Mouse (Mus musculus): ENCODE results near the gene Kndc1.

Gene Kndc1

DNA sequence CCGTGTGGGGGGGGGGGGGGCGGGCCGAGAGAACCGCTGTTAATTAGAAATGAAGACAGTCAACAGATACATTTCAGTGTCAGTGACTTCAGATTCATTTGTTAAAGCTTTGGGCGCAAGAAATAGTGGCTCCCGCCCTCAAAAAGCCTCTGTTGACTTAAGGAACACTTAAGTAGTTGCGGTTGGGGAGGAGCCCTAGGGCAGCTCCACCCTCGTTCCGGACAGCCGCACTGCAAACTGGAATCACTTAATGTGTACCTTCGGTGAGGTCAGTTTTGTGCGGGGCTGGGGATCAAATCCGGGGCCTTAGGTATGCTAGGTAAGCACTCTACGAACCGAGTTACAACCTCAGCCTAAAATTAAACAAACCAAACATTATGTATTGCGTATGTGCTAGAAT, 56.6 kb downstream of the Kndc1 start:
- no peak for DNase-seq (ENCODE audit: extremely low spot score, low spot score)

DNA sequence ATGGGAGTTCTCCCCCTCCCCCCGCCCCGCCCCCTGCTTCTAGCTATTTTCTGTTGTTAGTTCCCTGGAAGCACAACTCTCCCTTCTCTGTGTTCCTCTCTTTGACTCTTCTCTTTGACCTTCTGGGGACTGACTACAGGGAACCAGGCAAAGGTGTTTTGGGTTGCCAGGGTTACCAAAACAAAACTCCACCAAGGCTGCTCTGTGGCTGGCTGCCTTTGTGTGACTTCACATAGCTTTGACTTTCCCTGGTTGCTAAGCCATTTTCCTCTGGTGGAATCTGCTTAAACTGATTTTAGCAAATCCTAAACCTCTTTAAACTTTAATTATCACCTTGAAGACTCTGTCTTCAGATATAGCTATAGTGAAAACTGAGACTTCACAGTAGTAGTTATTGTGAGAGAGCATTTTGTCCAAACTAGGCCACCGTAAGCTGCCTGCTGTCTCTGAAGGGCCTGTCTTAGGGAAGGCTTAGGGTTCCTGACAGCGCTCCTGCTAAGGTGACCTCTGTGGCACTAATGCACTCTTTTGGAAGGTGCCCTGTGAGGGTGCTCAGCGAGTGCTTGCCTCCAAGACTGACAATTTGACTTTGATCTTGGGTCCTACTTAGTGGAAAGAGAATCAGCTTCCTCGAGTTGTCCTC, 57.6 kb downstream of the Kndc1 start:
- no peak for DNase-seq (ENCODE audit: extremely low spot score, low spot score)

- DNase-seq (ENCODE audit: extremely low spot score, low spot score): no peak
Measured at GRCm38 (mm10) chr7:139955505-139955904, 61.0 kb downstream of the Kndc1 start.

DNA sequence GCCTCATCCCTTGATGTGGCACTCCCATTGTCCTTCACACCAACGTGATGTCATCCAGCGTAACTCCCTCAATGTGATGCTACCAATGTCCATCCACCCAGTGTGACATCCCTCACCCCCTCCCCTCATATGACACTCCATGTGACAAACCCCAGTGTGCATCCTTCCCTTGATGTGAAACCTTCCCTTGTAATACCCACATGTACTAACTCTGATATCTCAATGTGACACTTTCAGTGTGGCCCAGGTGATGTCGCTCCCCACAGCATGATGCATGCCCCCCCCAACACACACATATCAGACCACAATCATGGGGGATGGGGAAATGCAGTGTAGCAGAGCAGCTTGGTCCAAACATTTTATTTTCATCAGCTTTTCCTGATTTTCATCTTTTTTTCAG, 62.2 kb downstream of the Kndc1 start:
- no peak for DNase-seq (ENCODE audit: extremely low spot score, low spot score)

DNA sequence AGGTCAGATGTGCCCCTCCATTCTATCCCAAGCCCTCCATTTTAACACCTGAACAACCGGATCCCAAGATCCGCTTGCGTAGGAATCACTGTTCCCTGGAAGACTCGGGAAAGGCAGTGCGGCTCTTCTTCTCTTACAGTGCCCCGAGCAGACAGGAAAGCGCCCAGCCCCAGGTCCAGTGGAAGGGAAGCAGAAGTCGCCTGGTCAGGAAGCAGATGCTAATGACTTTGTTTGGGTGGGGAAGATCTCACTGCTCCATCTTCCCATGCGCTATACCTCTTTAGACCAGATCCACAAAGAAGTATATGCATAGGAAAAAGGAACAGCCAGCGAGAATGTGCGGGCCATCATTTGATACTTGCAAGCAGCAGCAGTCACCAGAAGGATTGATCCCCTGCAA, 62.9 kb downstream of the Kndc1 start:
- no peak for DNase-seq (ENCODE audit: extremely low spot score, low spot score)

DNA sequence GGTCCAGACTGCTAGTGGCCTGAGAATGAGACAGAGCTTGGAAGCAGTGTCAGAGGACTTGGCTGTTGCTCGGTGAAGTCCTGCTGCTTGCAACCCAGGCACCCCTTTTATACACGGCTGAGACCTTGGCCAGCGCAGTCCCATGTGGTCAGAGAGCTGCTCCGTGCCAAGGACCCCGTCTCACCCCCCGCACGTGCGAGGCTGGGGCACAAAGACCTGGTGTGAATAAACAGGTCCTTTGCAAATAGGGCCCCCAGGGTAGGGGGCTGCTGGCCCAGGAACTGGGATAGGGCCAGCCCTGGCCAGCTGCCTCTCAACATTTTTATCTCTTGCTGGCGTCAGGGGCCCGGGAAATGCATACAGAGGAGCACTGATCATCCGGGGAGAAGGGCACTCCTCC, 63.5 kb downstream of the Kndc1 start:
- DNase-seq (ENCODE audit: extremely low spot score, low spot score): no peak

GRCm38 (mm10) chr7:139961141-139961540, 66.6 kb downstream of the Kndc1 start:
- DNase-seq (ENCODE audit: extremely low spot score, low spot score): no peak

DNA sequence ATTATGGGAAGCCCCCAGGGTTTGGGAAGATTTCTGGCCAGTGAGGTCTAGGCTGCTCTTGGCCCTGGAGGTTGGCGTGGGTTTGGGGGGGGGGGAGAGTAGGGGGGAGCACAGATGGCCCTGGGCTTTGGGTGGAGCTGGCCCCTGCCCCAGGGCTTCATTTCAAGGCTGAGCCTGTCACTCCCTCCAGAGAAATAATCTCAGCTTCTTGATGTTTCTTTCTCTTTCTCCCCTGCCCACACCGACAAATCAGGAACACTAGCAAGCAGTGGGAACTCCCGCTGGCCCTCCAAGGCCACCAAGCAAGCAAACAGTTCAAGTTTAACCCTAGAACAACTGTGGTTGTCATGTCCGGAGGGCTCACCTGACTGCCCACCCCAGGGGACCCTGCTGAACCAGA, 69.3 kb downstream of the Kndc1 start:
- no peak for DNase-seq (ENCODE audit: extremely low spot score, low spot score)

GRCm38 (mm10) chr7:139967175-139967574, 72.7 kb downstream of the Kndc1 start:
- DNase-seq (ENCODE audit: extremely low spot score, low spot score): no peak

GRCm38 (mm10) chr7:139968428-139968827, 73.9 kb downstream of the Kndc1 start:
- DNase-seq (ENCODE audit: extremely low spot score, low spot score): no peak

DNA sequence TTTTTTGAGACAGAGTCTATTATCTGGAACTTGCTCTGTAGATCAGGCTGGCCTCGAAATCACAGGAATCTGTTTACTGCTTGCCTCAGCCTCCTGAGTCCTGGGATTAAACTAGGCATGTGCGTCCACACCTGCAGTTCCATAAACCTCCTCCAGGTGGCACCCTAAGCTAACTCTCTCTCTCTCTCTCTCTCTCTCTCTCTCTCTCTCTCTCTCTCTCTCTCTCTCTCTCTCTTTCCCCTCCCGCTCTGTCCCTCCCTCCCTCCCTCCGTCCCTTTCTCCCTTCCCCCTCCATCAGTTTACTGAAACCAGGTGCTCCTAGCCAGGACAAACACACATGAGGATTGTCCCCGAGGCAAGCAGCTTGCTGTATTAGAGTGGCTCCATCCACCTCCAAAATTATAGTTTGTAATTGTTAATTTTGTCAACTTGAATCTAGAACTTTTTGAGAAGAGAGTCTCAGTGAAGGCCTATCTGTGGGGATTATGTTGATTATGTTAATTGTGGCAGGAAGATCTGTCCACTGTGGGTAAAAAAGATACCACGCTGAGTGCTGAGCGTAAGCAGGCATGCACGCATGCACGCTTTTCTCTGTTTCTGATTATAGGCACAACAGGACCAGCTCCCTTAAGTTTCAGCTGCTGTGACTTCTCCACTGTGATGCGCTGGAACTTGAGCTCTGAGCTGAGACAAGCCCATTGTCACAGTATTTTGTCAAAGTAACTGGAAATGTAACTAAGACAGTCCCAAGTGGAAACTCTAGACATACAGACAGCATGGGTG, 75.0 kb downstream of the Kndc1 start:
- DNase-seq (ENCODE audit: extremely low spot score, low spot score): peak; percentile 79

DNA sequence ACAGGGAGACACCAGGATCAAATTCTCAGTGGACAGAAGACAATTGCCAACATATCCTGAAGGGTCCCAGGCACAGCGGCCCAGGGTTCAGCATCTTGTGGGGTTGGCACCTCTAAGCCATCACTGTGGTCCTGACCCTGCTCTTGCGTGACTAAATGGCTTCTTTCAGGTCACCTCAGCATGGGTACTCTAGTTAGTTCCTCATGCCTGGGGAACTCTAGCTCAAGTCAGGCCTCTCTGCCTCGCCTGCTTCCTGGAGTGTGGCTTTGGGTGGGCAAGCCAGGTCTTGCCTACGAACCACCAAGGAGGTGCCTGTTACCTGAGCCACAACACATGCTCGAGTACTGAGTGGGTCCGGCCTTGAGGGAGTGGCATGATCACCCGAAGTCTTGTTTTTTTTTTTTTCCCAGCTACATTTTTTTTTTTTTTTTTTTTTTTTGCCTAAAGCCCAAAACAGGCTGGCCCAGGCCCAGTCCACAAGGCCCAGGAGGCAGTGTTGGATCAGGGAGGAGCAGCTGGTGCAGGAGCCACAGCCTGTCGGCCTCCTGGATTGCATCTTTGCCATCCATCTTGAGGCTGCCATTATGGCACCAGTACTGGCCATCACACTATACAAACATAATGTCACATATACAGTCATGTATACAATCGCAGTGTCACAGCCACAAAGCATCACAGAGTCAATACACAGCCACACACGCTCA, 75.9 kb downstream of the Kndc1 start:
- no peak for DNase-seq (ENCODE audit: extremely low spot score, low spot score)

DNA sequence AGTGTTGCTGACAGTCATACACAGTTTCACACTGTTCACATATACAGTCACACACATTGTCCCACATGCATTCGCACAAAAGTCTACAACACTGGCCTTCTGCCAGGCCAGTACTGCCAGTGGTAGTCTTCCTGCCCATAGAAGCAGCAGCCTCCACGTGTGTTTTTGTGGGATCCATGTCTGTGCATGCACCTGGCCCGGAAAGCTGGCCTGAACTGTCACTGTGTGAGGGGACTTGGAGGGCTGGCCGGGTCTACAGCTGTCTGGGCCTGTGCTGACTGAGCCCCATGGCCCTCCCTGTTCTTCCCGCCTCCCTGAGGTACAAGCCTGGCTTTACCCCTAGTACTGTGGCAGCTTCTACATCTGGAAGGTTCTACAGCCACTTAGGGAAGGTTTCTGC, 76.5 kb downstream of the Kndc1 start:
- no peak for DNase-seq (ENCODE audit: extremely low spot score, low spot score)

GRCm38 (mm10) chr7:139971436-139971835, 76.9 kb downstream of the Kndc1 start:
- DNase-seq (ENCODE audit: extremely low spot score, low spot score): no peak

DNA sequence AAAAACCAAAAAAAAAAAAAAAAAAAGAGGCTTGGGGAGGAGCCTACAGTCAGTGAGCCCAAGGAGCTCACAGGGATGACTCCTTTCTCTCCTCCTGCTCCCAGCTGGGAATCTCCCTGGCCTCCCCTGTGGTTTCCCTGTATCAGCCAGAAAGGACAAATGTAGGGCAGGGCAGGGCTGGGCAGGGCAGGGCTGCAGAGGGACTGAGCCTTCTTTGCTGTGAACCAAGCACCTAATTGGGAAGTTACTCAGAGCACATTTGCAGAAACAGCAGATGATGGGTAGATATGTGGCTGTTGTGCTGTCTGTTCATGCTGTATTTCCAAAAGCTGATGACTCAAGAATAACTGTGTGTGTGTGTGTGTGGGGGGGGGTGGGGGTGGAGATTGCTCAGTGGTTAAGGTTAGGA, 78.4 kb downstream of the Kndc1 start:
- no peak for DNase-seq (ENCODE audit: extremely low spot score, low spot score)

DNA sequence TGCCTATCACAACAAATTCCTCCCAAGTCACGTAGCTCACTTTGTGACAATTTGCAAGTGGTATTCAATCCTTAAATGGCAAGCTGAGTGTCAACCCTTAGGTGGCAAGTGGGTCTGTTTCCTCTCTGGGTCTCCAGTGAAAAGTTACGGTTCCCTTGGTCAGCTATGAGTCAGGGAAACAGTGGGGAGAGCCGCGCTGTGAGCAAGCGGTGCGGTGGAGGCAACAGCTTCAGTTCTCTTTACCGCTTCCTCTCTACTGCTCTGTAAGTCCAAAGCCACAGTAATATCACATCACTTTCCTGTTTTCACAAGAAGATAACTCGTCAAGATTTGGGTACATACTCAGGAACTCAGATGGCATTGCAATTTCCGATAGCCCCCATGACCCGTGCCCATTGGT, 79.8 kb downstream of the Kndc1 start:
- DNase-seq (ENCODE audit: extremely low spot score, low spot score): no peak

DNA sequence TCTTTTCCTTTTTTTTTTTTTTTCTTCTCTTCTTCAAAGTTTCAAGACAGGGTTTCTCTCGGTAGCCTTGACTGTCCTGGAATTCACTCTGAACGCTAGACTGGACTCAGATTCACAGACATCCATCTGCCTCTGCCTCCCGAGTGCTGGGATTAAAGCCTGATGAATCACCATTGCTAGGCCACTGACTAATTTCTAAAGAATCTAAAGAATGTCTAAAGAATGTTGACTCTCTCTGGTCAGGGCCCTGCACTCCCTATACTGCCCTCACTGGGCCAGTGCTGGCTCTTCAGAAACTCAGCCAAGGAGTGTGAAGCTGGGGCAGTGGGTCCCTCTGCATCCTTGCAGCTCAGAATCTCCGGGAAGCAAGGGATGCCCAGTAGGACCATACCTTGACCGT, 81.0 kb downstream of the Kndc1 start:
- no peak for DNase-seq (ENCODE audit: extremely low spot score, low spot score)

- DNase-seq (ENCODE audit: extremely low spot score, low spot score): peak; percentile 80
Measured at GRCm38 (mm10) chr7:139978278-139978892, 83.9 kb downstream of the Kndc1 start, which contains the start of gene 6430531B16Rik. TSS of gene 6430531B16Rik (minus strand) at chr7:139978755.

GRCm38 (mm10) chr7:139979011-139979719, 84.7 kb downstream of the Kndc1 start:
- DNase-seq (ENCODE audit: extremely low spot score, low spot score): peak; percentile 24

GRCm38 (mm10) chr7:139980778-139981177, 86.3 kb downstream of the Kndc1 start:
- DNase-seq (ENCODE audit: extremely low spot score, low spot score): no peak

GRCm38 (mm10) chr7:139982058-139982457, 87.6 kb downstream of the Kndc1 start:
- DNase-seq (ENCODE audit: extremely low spot score, low spot score): no peak
